Mouse (Mus musculus) regulatory T cell (primary cell): ENCODE data around the gene Ccdc97.
"Not testable (repeated sequence)": the region's sequence is repeated elsewhere in the genome, so short reads cannot be mapped to it uniquely, and the experiment has no call there.

Experiments used
- in situ Hi-C: fragments of 300-600 bp; cut with MboI, MseI; formaldehyde crosslinking; loops from one replicate; pipeline ENCODE4 v1.15.1; 2025; ENCODE audit warnings: high pct_unique_total_duplicates

Gene Ccdc97

GRCm38 (mm10) chr7:25721776-25722175 is 2.9 kb upstream of the Ccdc97 start:
- in situ Hi-C loops, result not testable (repeated sequence)

GRCm38 (mm10) chr7:25720760-25721159 is 1.9 kb upstream of the Ccdc97 start:
- in situ Hi-C loops, result no loop called here

GRCm38 (mm10) chr7:25719761-25720610 is 1.1 kb upstream of the Ccdc97 start:
- in situ Hi-C loops, result no loop called here

GRCm38 (mm10) chr7:25717478-25717877 is 1.4 kb downstream of the Ccdc97 start:
- in situ Hi-C loops, result no loop called here

GRCm38 (mm10) chr7:25715731-25716271 is 3.1 kb downstream of the Ccdc97 start:
- in situ Hi-C loops, result no loop called here

GRCm38 (mm10) chr7:25714581-25714980 is 4.3 kb downstream of the Ccdc97 start:
- in situ Hi-C loops, result no loop called here

GRCm38 (mm10) chr7:25712801-25713200 is 6.1 kb downstream of the Ccdc97 start:
- in situ Hi-C loops, result no loop called here

GRCm38 (mm10) chr7:25711731-25712197 is 7.1 kb downstream of the Ccdc97 start:
- in situ Hi-C loops, result no loop called here

GRCm38 (mm10) chr7:25711165-25711564 is 7.7 kb downstream of the Ccdc97 start:
- in situ Hi-C loops, result no loop called here

- in situ Hi-C loops, result no loop called here
Measured at GRCm38 (mm10) chr7:25710519-25711130, 8.3 kb downstream of the Ccdc97 start.

GRCm38 (mm10) chr7:25709961-25710360 is 8.9 kb downstream of the Ccdc97 start:
- in situ Hi-C loops, result no loop called here

GRCm38 (mm10) chr7:25707581-25708292 is 11.2 kb downstream of the Ccdc97 start:
- in situ Hi-C loops, result no loop called here

GRCm38 (mm10) chr7:25706578-25707170 is 12.2 kb downstream of the Ccdc97 start:
- in situ Hi-C loops, result no loop called here

GRCm38 (mm10) chr7:25705801-25706251 is 13.1 kb downstream of the Ccdc97 start:
- in situ Hi-C loops, result no loop called here

- in situ Hi-C loops, result no loop called here
Measured at GRCm38 (mm10) chr7:25704716-25705364, 14.0 kb downstream of the Ccdc97 start.

GRCm38 (mm10) chr7:25703793-25704494 is 14.9 kb downstream of the Ccdc97 start:
- in situ Hi-C loops, result no loop called here

GRCm38 (mm10) chr7:25702350-25702749 is 16.5 kb downstream of the Ccdc97 start:
- in situ Hi-C loops, result no loop called here

- in situ Hi-C loops, result no loop called here
Measured at GRCm38 (mm10) chr7:25700732-25701131, 18.2 kb downstream of the Ccdc97 start.

GRCm38 (mm10) chr7:25699851-25700250 is 19.0 kb downstream of the Ccdc97 start:
- in situ Hi-C loops, result loop anchor here (25.0 kb wide), 1 partner anchor 1487 kb away; the partner anchor contains the start of genes BC024978, Gm21983, Mia and Rab4b

GRCm38 (mm10) chr7:25694104-25694503 is 24.8 kb downstream of the Ccdc97 start:
- in situ Hi-C loops, result loop anchor here (25.0 kb wide), 1 partner anchor 1493 kb away; the partner anchor contains the start of genes BC024978, Gm21983, Mia and Rab4b
